Mouse (Mus musculus) cerebellum, adult 9-11 months (tissue): ENCODE results near the gene Fev.

Experiments used
- DNase-seq: peaks from one replicate; pipeline ENCODE4 v3.0.0; 2022

The Fev gene

GRCm38 (mm10) chr1:74877199-74877598 is 8.0 kb downstream of the Fev start:
- DNase-seq = no peak

DNA sequence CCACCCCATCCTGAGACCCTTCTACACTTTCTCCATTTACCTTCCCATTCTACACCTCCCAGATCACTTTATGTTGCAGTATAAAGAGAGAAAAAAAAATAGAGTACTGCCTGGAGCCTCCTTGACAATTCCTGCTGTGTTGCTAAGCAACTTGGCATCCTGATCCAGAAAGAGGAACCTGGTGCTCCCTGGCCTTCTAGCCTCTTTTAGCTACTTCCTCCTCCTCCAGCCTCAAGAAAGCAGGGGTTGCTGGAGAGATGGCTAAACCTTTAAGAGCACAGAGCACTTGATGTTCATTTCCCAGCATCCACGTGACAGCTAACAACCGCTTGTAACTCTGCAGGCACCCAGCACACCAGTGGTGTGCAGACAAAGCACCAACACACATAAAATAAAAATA is 13.0 kb downstream of the Fev start:
- no peak for DNase-seq

- no peak for DNase-seq
Measured at GRCm38 (mm10) chr1:74861783-74862182, 23.4 kb downstream of the Fev start.

DNA sequence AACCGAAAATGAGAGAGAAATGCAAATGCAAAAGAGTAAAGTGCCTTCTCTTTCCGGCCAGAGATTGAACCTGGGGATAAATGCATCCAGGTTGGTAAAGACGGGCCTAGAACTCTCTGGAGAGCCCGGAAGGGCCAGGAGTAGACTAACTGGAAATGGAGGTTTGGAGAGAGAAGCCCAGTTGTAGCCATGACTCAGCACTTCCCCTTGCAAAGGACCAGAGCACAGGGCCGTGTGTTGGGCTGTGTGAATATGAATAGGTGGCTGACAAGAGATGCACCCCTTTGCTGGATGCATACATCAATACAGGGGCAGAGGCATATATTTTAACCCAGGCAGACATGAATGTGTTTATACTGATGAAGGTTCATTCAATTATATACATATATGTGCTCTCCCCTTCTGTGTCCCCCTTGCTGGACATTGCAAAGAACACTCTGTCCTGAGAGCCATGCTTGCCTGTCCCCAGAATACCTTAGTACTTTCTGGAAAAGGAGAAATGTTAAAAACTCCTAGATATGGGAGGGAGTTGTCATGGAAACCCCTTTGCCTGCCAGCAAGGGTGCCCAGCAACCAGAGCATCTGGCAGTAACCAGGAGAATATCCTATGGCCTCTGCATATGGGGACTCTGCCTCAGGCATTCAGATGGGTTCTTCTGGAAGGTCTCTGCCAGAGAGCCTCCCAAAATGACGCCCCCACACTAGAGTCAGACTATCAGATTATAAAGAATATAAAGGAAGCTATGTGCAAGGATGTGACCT is 25.8 kb downstream of the Fev start:
- peak; percentile 41 for DNase-seq

DNA sequence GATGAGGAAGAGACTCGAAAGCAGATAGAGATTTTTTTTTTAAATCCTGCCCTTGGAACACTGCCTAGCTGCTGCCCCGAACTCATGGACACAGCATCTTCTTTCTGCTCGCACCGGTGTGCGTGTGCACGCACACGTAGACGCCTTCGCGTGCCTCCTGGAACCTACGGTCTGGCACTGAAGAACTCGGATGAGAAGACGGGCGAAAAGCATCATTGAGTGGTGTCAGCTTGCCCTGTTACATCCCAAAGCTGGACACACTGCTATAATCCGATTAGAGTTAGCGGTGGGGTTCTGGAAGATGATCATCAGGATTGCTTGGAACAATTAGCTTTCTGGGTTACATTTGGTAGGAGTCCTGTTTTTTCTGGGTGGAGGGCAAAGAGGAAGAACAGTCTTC is 26.4 kb downstream of the Fev start:
- DNase-seq = no peak

DNA sequence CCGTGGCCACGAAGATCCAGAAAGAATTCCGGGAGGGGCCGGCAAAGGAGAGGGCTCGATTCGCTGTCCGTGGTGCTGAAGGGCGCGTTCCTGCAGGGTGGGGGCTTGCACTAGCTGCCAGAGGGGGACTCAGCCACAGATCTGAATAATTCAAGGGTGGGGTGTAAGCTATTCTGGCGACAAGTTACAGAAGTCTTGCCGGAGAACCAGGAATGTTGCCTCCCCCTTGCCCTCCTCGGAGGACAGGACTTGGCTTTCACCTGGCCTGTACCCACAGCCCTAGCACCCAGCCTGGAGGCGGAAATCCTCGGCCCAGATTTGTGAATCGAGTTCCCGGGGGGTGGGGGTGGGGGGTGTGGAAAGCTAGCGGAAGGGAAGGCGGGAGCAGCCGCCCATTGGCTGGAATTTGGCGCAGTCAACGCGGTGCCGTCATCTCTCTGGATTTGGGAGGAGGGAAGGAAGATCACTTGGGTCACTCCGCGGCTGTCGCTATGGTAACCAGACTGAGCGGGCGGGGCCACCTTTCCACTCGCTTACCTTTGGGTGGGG is 27.0 kb downstream of the Fev start:
- DNase-seq = peak; percentile 98

DNA sequence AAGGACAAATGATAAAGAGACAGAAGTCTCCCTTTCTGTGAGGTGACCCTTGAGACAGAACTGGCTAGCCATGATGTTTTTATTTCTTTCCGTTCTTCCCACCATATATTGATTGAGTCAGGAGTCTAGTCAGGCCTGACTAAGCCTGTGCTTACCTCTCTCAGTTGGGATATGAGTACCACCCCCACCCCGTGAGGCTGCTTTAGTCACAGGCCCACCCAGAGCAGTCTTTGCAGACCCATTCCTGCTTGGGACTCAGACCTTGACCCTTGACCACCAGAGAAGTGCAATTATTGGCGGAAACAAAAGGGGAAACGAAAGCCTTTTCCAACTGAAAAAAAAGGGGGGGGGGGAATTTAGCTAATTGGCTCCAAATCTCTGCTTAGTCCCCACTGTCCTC is 27.5 kb downstream of the Fev start:
- DNase-seq = peak; percentile 64

DNA sequence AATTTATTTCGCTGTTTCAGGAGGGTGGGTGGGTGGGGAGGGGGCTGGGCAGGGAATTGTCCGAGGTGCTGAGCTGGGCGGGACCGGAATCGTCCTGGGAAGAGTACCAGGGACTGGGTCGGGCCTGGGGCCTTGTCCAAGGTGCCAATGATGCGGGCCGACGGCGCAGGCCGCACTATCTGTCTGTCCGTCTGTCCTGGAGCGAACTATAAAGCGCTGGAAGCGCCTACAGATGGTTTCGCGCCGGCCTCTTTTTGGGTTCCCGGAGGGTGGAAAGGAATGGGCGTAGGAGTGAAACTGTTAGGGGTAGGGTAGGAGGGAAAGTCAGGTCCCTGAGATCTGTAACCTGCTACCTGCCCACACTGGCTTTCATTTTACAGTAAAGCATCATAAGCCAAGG is 28.0 kb downstream of the Fev start:
- DNase-seq = peak; percentile 51

DNA sequence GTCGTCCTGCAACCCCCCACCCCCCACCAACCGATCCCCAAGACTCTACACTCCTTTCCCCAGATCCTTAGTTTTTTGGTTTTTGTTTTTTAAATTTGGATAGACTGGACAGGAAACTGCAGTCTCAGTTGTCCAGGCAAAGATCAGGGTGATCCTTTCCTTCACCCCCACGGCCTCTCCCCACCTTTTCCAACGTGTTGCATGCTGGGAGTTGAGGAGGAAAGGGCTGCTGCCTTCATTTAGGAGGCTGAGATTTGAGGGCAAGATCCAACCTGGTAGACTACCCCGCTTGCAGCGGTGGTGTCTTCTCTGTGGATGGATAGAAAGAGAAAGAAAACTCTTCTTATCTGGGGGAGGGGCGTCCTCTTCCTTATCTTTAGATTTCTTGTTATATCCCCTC is 28.4 kb downstream of the Fev start:
- peak; percentile 61 for DNase-seq

DNA sequence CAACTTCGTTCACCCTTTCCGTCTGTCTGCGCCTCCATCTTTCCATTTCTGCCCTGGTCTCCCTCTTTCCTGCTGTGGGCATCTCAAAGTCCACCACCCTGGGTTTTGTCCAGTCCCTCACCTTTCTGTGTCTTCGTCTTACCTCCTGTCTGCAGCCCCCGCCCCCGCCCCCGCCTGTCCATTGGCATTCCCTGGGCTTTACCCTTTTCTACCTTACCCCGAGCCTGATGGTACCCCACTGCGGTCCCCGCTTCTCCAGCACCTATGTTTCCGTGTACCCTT is 28.8 kb downstream of the Fev start:
- peak; percentile 58 for DNase-seq

DNA sequence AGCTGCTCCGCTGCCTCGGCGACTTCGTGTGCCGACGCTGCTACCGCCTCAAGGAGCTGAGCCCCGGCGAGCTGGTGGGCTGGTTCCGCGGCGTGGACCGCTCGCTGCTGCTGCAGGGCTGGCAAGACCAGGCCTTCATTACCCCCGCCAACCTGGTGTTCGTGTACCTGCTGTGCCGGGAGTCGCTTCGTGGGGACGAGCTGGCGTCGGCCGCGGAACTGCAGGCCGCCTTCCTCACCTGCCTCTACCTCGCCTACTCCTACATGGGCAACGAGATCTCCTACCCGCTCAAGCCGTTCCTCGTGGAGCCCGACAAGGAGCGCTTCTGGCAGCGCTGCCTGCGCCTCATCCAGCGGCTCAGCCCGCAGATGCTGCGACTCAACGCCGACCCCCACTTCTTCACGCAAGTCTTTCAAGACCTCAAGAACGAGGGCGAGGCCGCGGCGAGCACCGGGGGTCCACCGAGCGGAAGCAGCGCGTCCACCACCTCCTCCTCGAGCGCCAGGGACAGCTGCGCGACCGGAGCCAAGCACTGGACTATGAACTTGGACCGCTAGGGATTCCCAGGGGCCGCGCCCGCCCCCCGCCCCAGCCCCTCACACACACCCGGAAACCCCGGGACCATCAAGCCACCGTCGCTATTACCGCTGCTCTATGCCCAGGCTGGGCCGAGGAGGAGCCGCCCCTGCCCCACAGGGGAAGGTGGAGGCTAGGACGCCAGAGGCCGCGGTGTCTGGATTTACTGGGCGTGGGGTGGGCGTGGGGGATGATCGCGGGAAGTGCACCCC is 29.4 kb downstream of the Fev start:
- peak; percentile 69 for DNase-seq

DNA sequence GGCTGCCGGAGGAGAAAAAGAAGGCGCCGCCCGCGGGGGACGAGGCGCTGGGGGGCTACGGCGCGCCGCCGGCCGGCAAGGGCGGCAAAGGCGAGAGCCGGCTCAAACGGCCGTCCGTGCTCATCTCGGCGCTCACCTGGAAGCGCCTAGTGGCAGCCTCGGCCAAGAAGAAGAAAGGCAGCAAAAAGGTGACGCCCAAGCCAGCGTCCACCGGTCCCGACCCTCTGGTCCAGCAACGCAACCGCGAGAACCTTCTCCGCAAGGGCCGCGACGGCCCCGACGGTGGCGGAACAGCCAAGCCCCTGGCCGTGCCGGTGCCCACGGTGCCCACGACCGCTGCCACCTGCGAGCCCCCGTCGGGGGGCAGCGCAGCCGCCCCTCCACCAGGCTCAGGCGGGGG is 30.1 kb downstream of the Fev start:
- DNase-seq = no peak

DNA sequence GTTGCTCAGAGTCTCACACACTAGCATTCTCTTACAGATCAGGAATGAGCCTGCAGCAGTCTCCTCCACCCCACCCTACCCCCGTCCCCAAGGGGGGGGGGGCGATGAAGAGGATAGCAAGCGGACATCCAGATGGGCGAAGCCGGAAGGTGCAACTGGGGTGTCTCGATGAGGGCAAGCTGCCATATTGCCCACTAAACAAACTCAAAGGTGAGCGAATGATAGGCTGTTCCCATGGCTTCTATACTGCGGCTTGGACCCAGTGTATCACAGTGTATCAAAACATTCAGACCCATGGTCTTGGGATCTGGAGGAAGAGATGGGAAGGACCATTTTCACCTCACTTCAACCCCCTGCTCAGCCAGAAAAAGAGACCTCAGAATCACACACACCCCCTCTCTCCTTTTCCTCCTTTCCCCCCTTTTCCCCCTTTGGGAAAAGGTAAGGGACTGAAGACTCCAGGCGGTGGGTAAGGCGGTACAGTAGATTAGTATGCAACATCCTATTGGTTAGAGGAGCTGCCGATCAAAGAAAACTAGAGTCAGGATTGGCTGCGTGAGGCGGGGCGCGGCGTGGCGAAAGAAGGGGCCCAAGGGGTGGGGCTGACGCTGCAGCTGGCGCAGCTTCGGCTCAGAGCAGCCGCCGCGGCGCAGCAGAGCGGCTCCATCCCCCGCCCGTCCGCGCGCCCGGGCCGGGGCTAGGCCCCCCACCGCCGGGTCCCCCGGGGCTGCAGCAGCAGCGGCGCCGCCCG is 30.7 kb downstream of the Fev start, which contains the start of gene Cdk5r2:
Gene Cdk5r2, plus strand, starts transcription at position 629 of the 751 bp plus-strand sequence.
- peak; percentile 96 for DNase-seq

DNA sequence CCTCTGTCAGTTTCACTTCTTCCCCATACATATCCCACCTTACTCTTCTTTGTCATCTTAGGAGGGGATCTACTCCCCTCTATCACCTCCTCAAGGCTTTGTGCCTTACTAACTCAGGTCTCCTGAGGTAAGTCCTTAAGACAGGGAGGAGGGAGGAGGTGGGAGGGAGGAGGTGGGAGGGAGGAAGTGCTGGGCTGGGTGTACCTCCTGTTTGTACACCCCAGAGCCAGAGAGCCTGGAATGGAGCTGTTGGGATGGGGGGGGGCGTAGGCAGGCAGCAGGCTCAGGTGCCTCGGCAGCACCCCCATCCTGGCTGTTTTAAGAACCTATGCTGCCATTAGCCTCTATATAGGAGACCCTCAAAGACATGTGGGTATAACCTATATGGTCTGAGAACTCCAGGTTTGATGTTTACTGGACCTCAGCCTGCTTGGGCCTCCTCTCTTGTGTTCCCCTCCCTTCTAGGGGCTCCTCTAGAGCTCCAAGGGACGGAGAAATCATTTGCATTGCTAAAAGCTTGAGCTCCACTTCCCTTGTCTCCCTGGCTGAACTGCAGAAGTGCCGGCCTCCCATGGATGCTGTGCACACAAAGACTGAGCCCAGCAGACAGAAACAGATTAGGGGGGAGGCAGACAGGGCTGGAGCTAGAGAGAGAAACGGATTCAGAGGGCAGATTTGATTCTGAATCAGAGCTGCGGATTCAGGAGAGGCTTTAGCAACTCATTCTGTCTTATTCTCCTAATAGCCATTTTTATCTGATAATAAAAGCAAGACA is 34.0 kb downstream of the Fev start:
- DNase-seq = no peak

DNA sequence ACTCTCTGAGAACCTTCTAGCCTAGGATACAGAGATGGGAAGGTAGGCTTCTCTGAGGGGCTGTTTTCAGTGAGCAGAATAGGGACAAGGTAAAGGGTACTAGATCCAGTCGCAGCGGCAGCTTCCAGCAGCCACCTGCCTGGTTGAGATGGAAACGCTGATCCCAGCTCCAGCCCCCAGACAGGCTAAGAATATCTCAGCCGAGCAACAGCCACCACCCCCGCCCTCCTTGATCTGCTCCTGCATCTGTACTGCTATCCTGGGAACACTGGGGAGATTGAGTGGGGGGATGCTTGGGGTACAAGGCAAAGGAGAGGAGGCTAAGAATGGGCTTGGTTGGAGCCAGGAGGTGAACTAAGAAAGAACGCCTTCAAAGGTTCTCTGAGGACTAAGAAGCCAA is 35.0 kb downstream of the Fev start:
- DNase-seq = no peak

DNA sequence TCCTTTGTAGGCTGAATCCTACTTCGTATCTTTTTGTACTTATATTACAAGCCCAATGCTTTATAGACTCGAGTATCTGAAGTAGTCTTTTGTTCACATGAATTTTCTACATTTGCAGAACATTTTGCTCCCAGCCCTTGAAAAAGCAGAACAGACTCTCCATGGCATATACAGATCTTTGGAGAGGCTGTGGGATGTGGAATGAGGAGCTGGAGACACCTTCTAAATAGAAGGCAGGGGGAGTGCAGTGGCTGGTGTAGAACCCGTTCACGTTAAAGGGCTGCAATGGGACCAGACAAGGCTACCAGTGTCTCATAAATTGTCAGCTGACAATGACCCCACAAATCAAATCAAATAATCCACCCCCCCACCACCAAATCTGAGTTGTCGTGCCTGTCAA is 36.3 kb downstream of the Fev start:
- DNase-seq = no peak

DNA sequence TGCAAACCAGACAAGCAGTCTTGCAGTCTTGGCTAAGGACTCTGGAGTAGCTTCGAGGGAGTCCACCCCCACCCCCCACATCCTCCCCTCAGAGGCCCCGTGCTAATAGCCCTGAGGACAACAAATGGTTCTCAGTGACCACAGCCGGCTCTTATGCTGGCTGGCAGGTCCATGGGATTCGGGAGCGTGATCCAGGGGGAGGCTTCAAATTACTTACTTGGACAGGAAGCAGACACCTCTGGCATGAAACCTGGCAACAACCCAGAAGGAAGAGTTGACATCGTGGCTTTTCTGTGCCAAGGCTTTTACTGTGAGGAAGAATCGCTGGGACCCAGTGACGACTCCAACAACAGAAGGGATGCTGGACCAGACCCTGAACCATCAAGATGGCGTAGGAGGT is 38.9 kb downstream of the Fev start:
- DNase-seq = no peak

DNA sequence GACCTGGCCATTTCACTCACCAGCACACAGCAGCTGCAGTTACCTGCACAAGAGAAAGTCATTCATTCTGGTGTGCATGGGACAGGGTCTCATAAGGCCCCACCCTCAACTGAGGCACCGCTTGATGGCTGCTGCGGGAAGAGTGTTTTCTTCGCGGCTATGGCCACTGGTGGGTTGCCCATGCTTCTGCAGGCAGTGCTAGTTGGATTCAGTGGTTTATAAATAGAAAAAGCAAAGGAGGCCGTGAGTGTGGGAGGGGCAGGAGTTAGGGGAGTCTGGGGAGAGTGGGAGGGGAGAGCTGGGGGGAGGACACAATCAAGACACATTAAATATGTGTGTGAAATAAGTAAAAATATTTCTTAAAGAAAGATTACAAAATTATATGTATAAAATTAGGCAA is 42.1 kb downstream of the Fev start:
- no peak for DNase-seq

DNA sequence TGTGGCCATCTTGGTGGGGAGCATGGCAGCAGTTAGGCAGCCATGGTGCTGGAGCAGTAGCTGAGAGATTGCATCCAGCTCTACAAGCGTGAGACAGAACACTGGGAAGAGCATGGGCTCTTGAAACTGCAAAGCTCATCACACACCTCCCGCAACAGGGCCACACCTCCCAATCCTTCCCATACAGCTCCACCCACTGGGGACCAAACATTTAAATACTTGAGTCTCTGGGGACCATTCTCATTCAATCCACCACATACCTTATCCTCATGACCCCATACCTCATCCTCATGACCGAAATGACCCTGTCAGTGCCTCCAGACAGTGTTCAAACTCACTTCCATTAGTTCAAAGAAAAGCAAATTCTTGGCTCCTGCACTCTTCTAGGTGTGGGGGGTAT is 52.0 kb downstream of the Fev start:
- no peak for DNase-seq
